Mouse (Mus musculus): ENCODE data around the gene Smpd2. TPM values are rescaled to one million over a fixed set of nuclear protein-coding genes. Genes with fewer than 3 reads are reported as not detected.
A peak's percentile ranks its signal among the peaks of the same experiment; 100 is the strongest.

Smpd2 gene
- polyA plus RNA-seq (2012; fragmentation: generic; extraction: Trizol), result 26.4 TPM

DNA sequence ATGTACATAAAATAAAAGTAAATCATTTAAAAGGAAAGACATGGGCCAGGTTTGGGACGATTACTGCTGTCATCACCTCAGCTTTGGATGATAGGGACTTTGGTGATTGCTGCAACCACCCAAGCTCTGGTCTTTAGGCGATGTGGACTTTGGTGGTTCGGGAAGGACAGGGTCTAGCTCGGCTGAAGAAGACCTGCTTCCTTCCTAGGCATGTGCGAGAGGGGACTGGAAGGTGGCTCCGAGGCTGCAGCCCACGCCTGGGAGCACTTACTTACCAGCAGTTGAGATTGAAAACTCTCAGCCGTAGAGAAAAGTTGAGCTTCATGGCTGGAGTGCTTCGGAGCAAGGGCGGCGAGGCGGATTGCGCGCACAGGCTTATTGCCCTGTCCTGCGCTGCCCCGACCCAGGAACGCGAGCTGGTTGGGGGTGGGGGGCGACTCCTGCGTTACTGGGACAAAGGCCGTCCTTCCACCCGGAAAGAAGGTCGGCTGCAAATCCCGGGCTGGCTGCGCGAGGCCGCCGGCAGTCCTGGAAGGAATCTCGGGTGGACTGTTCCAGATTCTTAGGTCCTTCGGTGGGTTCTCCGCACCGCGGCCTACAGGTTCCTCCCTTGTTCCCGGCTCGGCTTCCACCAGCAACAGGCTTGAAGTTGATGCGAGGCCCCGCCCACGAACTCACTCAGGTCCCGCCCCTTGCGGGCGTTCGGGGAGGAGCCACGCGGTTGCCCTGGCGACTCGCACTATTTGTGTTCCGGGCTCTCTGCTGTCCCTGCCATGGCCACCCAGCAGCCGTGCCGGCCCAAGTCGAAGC is at the start of gene Smpd2, which contains the start of gene Ppil6:
Gene Smpd2 (minus strand): TSS at position 662 of the 810 bp plus-strand sequence.
Gene Ppil6 (plus strand): TSS at position 732 of the 810 bp plus-strand sequence.
- no peaks in the 10 kb centered on the region for H3K27me3 ChIP-seq (ENCODE audit: control insufficient read depth, insufficient read depth, insufficient read length)
- peak; percentile 63 for TF ChIP-seq POLR2AphosphoS2 (IDR thresholded peaks at IDR 0.05; ENCODE audit: insufficient read length, low read depth)
- no peak for TF ChIP-seq MYOD1 (IDR thresholded peaks at IDR 0.05; ENCODE audit: control insufficient read depth in 1 of 3, insufficient read length in 2 of 3, low read depth in 2 of 3)
- TF ChIP-seq POLR2A (IDR thresholded peaks at IDR 0.05; ENCODE audit: insufficient read length, low read depth), result peak; percentile 71
- peak within 1 kb of the TSS; percentile 99 for H3K4me2 ChIP-seq (ENCODE audit: low read depth)
- H3K79me2 ChIP-seq (ENCODE audit: control insufficient read depth, insufficient read depth), result no peaks in the 10 kb centered on the region
- H3K36me3 ChIP-seq (ENCODE audit: control insufficient read depth, insufficient read depth), result peaks cover 8% of the 10 kb centered on the region
- H3K4me3 ChIP-seq, result peak within 1 kb of the TSS; percentile 48
- H3ac ChIP-seq (ENCODE audit: control insufficient read depth, insufficient read length), result peak within 1 kb of the TSS; percentile 44

- H3K79me2 ChIP-seq (ENCODE audit: control insufficient read depth, insufficient read depth), result no peaks in the 10 kb centered on the region
- no peak overlapping the region for H3K4me3 ChIP-seq
- no peak overlapping the region for H3ac ChIP-seq (ENCODE audit: control insufficient read depth, insufficient read length)
- H3K4me2 ChIP-seq (ENCODE audit: low read depth), result no peak overlapping the region
- no peaks in the 10 kb centered on the region for H3K27me3 ChIP-seq (ENCODE audit: control insufficient read depth, insufficient read depth, insufficient read length)
- TF ChIP-seq SRF (IDR thresholded peaks at IDR 0.05; ENCODE audit: control insufficient read depth, insufficient read length, low read depth) (no peak), TCF3 (IDR thresholded peaks at IDR 0.05; ENCODE audit: insufficient read length, low read depth) (no peak), MYOG (IDR thresholded peaks at IDR 0.05; ENCODE audit: control insufficient read depth in 1 of 3, insufficient read depth in 1 of 3, insufficient read length in 2 of 3, low read depth in 2 of 3) (no peak), REST (IDR thresholded peaks at IDR 0.05; ENCODE audit: insufficient read depth, insufficient read length) (no peak), MYOD1 (IDR thresholded peaks at IDR 0.05; ENCODE audit: control insufficient read depth in 1 of 3, insufficient read length in 2 of 3, low read depth in 2 of 3) (no peak), MAX (IDR thresholded peaks at IDR 0.05; ENCODE audit: low read depth) (no peak), E2F4 (IDR thresholded peaks at IDR 0.05; ENCODE audit: insufficient read depth) (no peak), CEBPB (IDR thresholded peaks at IDR 0.05; ENCODE audit: insufficient read depth, poor library complexity, severe bottlenecking) (no peak), USF1 (IDR thresholded peaks at IDR 0.05; ENCODE audit: low read depth) (no peak), POLR2A (IDR thresholded peaks at IDR 0.05; ENCODE audit: insufficient read length, low read depth) (no peak), POLR2AphosphoS2 (IDR thresholded peaks at IDR 0.05; ENCODE audit: insufficient read length, low read depth) (no peak)
- peaks cover 21% of the 10 kb centered on the region for H3K36me3 ChIP-seq (ENCODE audit: control insufficient read depth, insufficient read depth)
These were observed 48.8 kb upstream of the Smpd2 start for GRCm38 (mm10) chr10:41538986-41539385.

- Histone ChIP-seq H3K27me3 (ENCODE audit: control insufficient read depth, insufficient read depth, insufficient read length) (no peaks in the 10 kb centered on the region), H3K4me2 (ENCODE audit: low read depth) (no peak overlapping the region), H3K4me3 (no peak overlapping the region), H3K79me2 (ENCODE audit: control insufficient read depth, insufficient read depth) (peaks cover 4% of the 10 kb centered on the region), H3K36me3 (ENCODE audit: control insufficient read depth, insufficient read depth) (peaks cover 23% of the 10 kb centered on the region), H3ac (ENCODE audit: control insufficient read depth, insufficient read length) (no peak overlapping the region)
- TF ChIP-seq REST (IDR thresholded peaks at IDR 0.05; ENCODE audit: insufficient read depth, insufficient read length), result no peak
- no peak for TF ChIP-seq POLR2AphosphoS2 (IDR thresholded peaks at IDR 0.05; ENCODE audit: insufficient read length, low read depth)
- TF ChIP-seq MAX (IDR thresholded peaks at IDR 0.05; ENCODE audit: low read depth), result no peak
- no peak for TF ChIP-seq CEBPB (IDR thresholded peaks at IDR 0.05; ENCODE audit: insufficient read depth, poor library complexity, severe bottlenecking)
- no peak for TF ChIP-seq E2F4 (IDR thresholded peaks at IDR 0.05; ENCODE audit: insufficient read depth)
- TF ChIP-seq MYOD1 (IDR thresholded peaks at IDR 0.05; ENCODE audit: control insufficient read depth in 1 of 3, insufficient read length in 2 of 3, low read depth in 2 of 3), result no peak
- TF ChIP-seq SRF (IDR thresholded peaks at IDR 0.05; ENCODE audit: control insufficient read depth, insufficient read length, low read depth), result no peak
- no peak for TF ChIP-seq USF1 (IDR thresholded peaks at IDR 0.05; ENCODE audit: low read depth)
- no peak for TF ChIP-seq TCF12 (IDR thresholded peaks at IDR 0.05; ENCODE audit: insufficient read depth, poor library complexity, severe bottlenecking)
- no peak for TF ChIP-seq MYOG (IDR thresholded peaks at IDR 0.05; ENCODE audit: control insufficient read depth in 1 of 3, insufficient read depth in 1 of 3, insufficient read length in 2 of 3, low read depth in 2 of 3)
These were observed 47.8 kb upstream of the Smpd2 start for GRCm38 (mm10) chr10:41537983-41538330.

DNA sequence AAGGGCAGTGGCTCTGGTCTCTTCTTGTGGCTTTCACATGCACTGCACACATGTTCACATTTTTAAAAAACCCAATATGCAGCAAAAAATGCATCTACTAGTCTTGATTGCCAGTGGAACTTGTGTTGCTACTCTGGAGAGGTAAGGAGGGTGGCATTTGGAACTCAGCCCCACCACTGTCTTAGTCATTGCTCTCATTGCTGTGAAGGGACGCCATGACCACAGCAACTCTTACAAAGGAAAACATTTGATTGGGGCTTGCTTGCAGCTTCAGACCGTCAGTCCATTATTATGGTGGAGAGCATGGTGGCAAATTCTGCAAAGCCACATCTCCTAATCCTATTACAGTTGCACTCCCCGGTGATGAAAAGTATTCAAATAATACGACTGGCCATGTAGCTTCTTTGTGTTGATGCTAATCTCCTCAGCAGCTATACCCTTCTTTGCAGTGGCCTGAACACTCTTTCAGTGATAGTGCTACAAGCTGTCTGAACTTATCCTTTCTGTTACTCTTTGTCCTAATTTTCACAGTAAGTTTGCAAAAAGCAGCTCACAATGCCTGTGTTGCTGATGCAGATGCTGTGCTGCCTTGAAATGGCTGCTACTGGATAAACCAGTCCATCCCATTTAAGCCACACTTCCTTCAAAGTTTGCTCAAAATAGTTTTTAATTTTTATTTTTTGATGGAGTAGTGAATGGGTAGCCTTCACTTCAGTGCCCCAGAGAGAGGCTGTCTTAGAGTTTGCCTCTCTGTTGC is 47.2 kb upstream of the Smpd2 start:
- Histone ChIP-seq H3K36me3 (ENCODE audit: control insufficient read depth, insufficient read depth) (peaks cover 23% of the 10 kb centered on the region), H3ac (ENCODE audit: control insufficient read depth, insufficient read length) (no peak overlapping the region), H3K4me3 (no peak overlapping the region), H3K79me2 (ENCODE audit: control insufficient read depth, insufficient read depth) (peaks cover 9% of the 10 kb centered on the region), H3K4me2 (ENCODE audit: low read depth) (no peak overlapping the region), H3K27me3 (ENCODE audit: control insufficient read depth, insufficient read depth, insufficient read length) (no peaks in the 10 kb centered on the region)
- TF ChIP-seq POLR2AphosphoS2 (IDR thresholded peaks at IDR 0.05; ENCODE audit: insufficient read length, low read depth) (peak; percentile 51), POLR2A (IDR thresholded peaks at IDR 0.05; ENCODE audit: insufficient read length, low read depth) (no peak)

DNA sequence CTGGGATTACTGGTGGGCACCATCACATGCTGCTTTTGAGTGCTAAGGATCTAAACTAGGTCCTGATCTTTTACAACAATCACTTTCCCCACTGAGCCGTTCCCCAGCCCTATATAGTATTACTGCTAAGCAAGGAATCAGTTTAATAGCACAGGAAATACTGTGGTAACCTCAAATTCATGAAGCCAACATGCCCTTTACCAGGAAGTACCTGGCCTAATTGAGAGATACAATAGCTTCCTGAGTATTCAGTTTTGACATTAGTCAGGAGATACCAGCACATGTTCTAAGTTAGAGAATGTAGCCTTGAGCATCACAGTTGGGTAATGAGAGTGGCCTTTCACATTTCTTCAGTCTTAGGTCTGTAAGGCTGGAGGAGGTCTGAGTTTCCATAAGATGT is 46.5 kb upstream of the Smpd2 start:
- H3K27me3 ChIP-seq (ENCODE audit: control insufficient read depth, insufficient read depth, insufficient read length), result no peaks in the 10 kb centered on the region
- no peak overlapping the region for H3ac ChIP-seq (ENCODE audit: control insufficient read depth, insufficient read length)
- peaks cover 23% of the 10 kb centered on the region for H3K36me3 ChIP-seq (ENCODE audit: control insufficient read depth, insufficient read depth)
- H3K4me3 ChIP-seq, result no peak overlapping the region
- H3K79me2 ChIP-seq (ENCODE audit: control insufficient read depth, insufficient read depth), result peaks cover 11% of the 10 kb centered on the region
- TF ChIP-seq TCF12 (IDR thresholded peaks at IDR 0.05; ENCODE audit: insufficient read depth, poor library complexity, severe bottlenecking), result no peak
- no peak for TF ChIP-seq CEBPB (IDR thresholded peaks at IDR 0.05; ENCODE audit: insufficient read depth, poor library complexity, severe bottlenecking)
- no peak for TF ChIP-seq E2F4 (IDR thresholded peaks at IDR 0.05; ENCODE audit: insufficient read depth)
- no peak for TF ChIP-seq USF1 (IDR thresholded peaks at IDR 0.05; ENCODE audit: low read depth)
- no peak for TF ChIP-seq SRF (IDR thresholded peaks at IDR 0.05; ENCODE audit: control insufficient read depth, insufficient read length, low read depth)
- no peak for TF ChIP-seq REST (IDR thresholded peaks at IDR 0.05; ENCODE audit: insufficient read depth, insufficient read length)
- TF ChIP-seq TCF3 (IDR thresholded peaks at IDR 0.05; ENCODE audit: insufficient read length, low read depth), result no peak
- TF ChIP-seq POLR2AphosphoS2 (IDR thresholded peaks at IDR 0.05; ENCODE audit: insufficient read length, low read depth), result no peak
- no peak for TF ChIP-seq MYOG (IDR thresholded peaks at IDR 0.05; ENCODE audit: control insufficient read depth in 1 of 3, insufficient read depth in 1 of 3, insufficient read length in 2 of 3, low read depth in 2 of 3)
- TF ChIP-seq POLR2A (IDR thresholded peaks at IDR 0.05; ENCODE audit: insufficient read length, low read depth), result no peak
- no peak for TF ChIP-seq MYOD1 (IDR thresholded peaks at IDR 0.05; ENCODE audit: control insufficient read depth in 1 of 3, insufficient read length in 2 of 3, low read depth in 2 of 3)
- TF ChIP-seq MAX (IDR thresholded peaks at IDR 0.05; ENCODE audit: low read depth), result no peak
- no peak overlapping the region for H3K4me2 ChIP-seq (ENCODE audit: low read depth)
